Mouse (Mus musculus): ENCODE measurements at regions not wholly inside any gene's neighbourhood (a gene's known extent, or its start where the extent isn't known, plus 50 kb on each side); places are given as distances from the start of the nearest gene placed in this dataset.

GRCm38 (mm10) chr13:72938156-72938874 lies 309.7 kb downstream of the Irx2 start:
- DNase-seq (ENCODE audit: low spot score in 2 of 2), result no peak

GRCm38 (mm10) chr13:72947374-72948165 lies 312.7 kb upstream of the Irx4 start:
- DNase-seq (ENCODE audit: low spot score in 2 of 2), result no peak

DNA sequence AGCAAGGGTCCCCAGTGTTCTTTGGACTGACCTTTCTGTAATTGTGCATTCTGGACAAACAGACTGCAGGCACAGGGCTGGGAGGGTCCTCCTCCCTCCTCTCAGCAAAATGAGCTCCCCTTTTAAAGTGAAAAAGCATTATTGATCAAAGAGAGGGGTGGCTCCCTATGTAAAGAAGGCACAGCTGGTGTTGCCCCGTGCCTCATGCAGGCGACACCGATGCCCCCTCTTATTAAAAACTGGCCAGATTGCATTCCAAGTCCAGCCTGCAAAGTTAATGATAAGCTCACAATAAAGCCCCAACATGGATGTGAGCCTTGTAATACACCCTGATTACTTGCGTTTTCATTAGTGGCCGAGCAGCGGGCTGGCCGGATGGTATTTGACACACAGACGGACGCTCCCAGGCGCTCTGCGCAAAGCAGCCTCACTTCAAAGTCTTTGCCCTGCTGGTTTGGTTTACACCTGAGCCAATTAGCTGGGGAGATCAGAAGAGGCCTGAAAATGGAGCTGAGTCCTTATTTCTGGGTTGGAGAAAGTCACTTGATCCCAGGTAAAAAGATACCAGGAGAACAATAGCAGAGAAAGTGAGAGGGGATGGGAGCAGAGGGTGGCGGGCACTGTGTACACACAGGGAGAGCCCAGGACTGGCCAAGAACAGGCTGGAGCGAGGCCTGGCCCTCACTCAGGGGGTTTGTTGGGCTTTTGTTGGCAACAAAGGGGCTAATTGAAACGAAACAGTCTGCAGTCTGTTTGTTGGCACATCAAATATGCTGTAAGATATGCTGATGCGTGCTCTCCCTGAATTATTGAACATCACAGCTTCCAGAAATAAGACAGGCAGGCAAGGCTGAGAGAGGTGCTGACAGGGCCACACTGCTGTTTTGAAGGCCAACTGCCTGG lies 301.4 kb upstream of the Irx4 start:
- DNase-seq (ENCODE audit: low spot score in 2 of 2), result no peak

DNA sequence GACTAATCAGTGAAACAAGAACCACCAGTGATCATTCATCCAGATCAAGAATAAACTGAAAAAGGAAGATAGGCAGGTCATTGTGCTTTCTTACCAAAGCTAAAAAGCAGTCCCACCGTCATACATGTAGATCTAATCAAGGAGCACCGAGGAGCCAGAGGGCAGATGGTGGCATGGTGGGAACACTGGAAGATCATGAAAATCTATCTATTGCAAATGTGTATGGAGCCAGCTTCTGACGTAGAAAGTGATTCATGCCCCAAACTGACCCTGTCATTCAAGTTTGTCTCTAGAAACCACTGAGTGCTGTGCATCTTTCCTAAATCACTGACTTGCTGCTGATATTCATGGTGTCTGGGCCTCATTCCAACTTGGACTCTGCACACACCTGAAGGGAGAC lies 299.0 kb upstream of the Irx4 start:
- no peak for DNase-seq (ENCODE audit: low spot score in 2 of 2)

DNA sequence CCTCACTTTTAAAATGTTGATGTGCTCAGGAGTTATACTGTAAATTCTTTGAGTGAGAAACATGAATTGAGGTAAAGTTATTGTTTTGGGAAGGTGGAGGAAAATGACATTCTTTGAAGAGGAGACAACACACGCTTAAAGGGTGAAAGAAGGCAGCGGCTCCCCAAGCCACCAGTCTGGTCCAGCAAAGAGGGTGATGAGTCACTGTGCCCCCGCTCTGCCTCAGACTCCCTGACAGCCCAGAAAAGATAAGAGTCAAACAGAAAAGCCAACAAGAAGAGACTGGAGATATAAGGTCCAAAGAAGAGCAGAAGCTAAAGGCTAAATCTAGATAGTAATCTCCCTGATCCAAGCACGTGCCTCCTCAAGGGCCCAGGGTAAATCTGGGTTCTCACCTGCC lies 288.1 kb upstream of the Irx4 start:
- DNase-seq (ENCODE audit: low spot score in 2 of 2), result no peak

DNA sequence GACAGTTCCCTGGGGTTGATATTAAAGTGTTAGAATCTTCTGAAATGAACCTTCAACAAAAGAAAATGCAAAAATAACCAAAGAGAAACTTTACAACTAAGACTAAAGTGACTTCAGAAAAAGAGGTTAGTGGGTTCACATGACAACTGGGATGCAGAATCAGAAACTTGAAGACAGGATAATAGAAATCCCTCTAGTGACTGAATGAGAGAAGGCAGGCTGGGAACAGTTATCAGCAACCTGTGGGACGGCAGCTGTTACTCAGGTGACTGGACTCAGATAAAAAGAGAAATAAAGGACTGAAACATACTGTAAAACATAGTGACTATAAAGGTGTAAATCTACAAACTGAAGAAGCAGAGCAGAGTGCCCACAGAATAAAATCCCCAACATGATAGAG lies 287.4 kb upstream of the Irx4 start:
- no peak for DNase-seq (ENCODE audit: low spot score in 2 of 2)

DNA sequence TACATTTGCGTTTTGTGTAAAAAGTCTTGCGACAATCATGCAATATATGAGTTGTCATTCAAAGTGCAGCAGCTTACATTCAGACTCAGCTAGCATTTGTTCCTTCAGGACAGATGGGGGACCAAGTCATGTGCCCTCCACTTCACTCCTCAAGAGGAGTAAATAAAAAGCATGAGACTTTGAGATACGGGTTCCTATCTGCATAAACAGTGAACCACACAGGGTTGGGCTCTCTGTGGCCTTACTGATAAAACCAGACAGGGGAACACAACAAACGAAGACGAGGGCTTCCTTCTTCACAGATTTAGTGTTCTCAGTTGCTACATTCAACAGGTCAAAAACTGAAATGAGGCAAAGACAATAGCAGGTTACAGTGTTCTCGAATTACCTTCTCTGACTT lies 283.1 kb upstream of the Irx4 start:
- no peak for DNase-seq (ENCODE audit: low spot score in 2 of 2)

- no peak for DNase-seq (ENCODE audit: low spot score in 2 of 2)
These were observed 282.3 kb upstream of the Irx4 start for GRCm38 (mm10) chr13:72977971-72978370.

GRCm38 (mm10) chr13:72978966-72979365 lies 281.3 kb upstream of the Irx4 start:
- no peak for DNase-seq (ENCODE audit: low spot score in 2 of 2)

DNA sequence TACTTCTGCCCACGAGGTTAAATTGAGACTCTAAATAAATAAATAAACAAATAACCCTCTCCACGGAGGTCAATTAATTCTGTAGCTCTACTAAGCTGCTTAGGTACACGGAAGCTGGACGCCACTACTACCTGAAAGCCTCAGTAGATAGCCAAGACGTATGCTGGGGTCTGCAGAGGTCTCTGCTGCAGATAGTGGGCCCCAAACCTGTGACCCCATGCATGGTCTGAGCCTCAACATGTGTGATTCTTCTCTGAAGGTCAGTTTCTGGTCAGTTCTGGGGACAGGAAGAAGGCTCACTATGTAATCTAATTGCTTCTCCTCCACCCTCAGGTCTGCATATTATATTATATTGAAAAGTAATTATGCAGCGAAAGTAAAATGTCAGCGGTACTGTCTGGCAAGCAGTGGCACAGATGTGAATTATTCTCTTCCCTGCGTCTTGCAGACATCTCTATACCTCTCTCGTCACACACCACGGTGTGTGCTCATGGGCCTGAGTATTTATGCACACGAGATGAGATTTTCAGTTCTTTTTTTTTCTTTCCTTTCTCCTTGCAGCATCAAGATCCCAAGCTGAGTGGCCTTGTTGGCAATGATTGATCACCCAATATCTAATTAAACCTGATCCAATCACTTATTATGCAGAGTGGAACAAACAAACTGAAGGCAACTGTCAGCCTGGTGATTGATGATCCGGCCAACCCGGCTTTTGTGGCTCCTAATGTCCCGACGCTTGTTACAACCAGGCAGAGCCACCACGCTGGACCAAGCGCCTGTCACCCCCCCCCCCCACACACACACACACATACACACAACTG lies 267.5 kb upstream of the Irx4 start:
- DNase-seq (ENCODE audit: low spot score in 2 of 2), result no peak

GRCm38 (mm10) chr13:72993410-72993858 lies 266.8 kb upstream of the Irx4 start:
- DNase-seq (ENCODE audit: low spot score in 2 of 2), result no peak

DNA sequence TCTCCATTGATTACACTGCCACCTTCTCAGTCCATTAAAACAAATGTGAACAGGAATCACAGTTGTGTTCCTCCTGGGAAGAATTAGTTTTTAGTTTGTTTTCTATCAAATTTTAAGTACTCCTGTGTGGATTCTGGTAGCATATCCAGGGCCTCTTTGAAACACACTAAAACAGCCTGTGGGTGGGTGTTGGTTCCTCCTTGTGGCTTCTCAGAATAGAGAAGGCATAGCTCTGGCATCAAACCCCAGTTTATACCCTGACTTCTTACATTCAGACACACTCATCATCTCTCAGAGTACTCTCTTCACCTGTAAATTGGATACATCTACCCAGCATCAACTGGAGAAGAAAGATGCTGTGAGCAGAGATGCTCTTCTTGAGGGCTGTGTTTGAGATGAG lies 265.7 kb upstream of the Irx4 start:
- DNase-seq (ENCODE audit: low spot score in 2 of 2), result no peak

DNA sequence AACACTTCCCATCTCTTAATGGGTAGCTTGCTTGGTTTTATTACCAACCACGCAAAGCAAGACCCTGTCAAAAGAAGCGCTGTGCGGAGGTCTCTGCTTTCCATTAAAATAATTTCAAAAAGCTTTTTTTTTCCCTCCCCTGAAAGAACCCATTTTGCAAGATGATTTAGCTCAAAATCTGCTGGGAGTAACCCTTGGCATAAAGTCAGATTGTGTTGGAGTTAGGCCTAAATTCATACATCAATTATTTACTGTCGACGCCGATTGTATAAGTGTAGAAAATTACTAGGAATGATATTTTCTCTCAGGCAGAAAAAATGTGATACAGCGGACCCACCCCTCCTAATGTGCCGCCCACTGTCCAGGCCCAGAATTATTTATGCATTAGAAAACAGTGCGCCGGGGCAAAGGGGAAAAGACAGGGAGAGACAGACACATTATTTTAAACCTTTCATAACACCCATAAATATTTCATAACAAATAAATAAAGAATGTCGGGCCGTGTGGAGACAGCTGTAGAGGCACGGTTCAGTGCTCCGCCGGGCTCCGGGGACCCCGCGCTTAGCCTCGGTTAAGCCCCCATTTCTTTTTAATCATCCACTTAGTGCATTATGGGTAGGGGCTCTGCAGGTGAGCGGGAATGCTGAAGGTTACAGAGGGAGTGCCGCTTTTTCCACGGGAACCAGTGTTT lies 251.3 kb upstream of the Irx4 start:
- no peak for DNase-seq (ENCODE audit: low spot score in 2 of 2)

GRCm38 (mm10) chr13:73009547-73010475 lies 250.5 kb upstream of the Irx4 start:
- DNase-seq (ENCODE audit: low spot score in 2 of 2), result no peak

DNA sequence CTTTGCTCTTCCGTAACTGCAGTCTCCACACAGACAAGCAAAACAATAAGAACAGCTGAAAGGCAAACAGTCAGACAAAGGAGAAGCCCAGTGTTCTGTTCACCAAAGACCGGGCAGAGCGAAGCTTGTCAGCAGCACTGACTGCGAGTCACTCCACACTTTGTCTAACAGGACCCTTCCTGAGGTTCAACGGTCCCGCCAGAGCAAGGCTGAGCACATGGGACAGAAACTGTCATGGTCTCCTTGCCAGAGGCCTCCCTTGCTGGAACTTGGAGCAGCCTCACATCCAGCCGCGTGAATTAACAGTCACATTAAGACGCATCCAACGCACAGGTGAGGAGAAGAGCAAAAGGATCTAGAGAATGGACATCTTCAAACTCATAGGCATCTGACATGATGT lies 241.1 kb upstream of the Irx4 start:
- DNase-seq (ENCODE audit: low spot score in 2 of 2), result no peak

DNA sequence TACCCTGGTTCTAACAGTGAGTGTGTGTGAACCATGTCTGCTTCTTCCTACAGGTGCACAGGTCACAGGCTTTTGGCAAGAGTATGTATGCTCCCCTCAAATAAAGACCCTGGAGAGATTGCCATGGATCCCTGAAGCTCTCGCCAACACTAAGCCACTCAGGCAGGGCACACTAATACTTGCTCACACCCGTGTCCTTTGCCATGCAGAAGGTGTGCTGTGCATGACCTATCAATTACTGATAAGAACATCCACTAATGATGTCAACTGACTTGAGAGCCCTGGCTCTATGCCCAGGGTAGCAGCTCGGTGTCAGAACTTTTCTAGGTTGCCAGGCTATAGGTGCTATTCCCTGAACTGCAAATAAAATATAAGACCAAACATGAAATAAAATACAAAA lies 229.1 kb upstream of the Irx4 start:
- DNase-seq (ENCODE audit: low spot score in 2 of 2), result no peak

DNA sequence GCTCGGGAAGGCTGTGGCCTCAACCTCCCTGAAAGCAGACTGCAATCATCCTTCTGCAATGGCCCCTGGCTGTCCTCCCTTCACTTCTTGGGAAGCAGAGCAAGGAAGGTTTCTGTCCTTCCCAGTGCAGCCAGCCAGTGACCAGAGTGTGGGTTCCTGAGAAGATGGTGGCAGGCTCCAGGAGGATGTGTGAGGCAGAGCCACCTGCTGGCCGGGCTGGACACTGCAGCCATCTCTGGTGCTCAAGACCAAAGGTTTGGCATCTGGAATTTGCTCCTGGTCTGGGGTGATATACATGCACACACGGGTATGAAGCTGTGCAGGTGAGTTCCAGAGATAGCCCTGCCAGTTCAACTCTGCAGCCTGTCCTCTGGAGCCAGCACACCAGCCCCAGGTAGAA lies 227.2 kb upstream of the Irx4 start:
- no peak for DNase-seq (ENCODE audit: low spot score in 2 of 2)

- DNase-seq (ENCODE audit: low spot score in 2 of 2), result no peak
These were observed 226.0 kb upstream of the Irx4 start for GRCm38 (mm10) chr13:73034065-73034831.

DNA sequence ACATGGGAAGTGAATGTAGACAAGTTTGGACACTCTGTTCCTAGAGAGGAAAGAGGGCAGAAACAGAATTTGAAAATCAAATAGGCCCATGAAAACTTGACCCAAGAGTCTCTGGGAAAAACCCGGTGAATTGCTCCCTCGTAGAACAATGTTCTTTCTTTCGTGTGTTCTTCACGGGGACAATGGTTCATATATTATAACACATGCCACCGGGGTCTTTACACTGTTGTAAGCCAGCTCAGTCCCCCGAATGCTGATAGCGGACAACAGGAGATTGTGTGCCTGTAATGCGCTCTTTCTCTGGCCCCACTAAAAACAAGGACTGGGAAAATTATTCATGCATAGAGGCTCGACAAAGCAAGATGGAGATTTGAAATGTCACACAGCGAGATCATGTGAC lies 225.4 kb upstream of the Irx4 start:
- no peak for DNase-seq (ENCODE audit: low spot score in 2 of 2)

Data from natural killer cell, adult 2 months (primary cell).